Mouse (Mus musculus) embryo, embryonic 11.5 days (tissue): Measurements from ENCODE around the gene Fndc5.

Experiments
- DNase-seq: peaks from one replicate; pipeline ENCODE4 v3.0.0-alpha.2; 2012; ENCODE audit warnings: low read depth, low spot score

Fndc5 gene

GRCm38 (mm10) chr4:129122719-129123118 lies 14.1 kb upstream of the Fndc5 start:
- DNase-seq = no peak

- DNase-seq = no peak
Measured at GRCm38 (mm10) chr4:129124652-129125146, 12.1 kb upstream of the Fndc5 start.

GRCm38 (mm10) chr4:129125736-129126451 lies 10.9 kb upstream of the Fndc5 start:
- no peak for DNase-seq

- no peak for DNase-seq
Measured at GRCm38 (mm10) chr4:129128582-129129338, 8.0 kb upstream of the Fndc5 start.

- no peak for DNase-seq
Measured at GRCm38 (mm10) chr4:129129387-129129786, 7.4 kb upstream of the Fndc5 start.

GRCm38 (mm10) chr4:129130149-129130548 lies 6.7 kb upstream of the Fndc5 start:
- DNase-seq = peak; percentile 59

GRCm38 (mm10) chr4:129130755-129131303 lies 6.0 kb upstream of the Fndc5 start:
- DNase-seq = peak; percentile 51

- DNase-seq = peak; percentile 81
Measured at GRCm38 (mm10) chr4:129134799-129135585, 1.8 kb upstream of the Fndc5 start.

GRCm38 (mm10) chr4:129135637-129136036 lies 1.2 kb upstream of the Fndc5 start:
- no peak for DNase-seq

GRCm38 (mm10) chr4:129136189-129136578 lies 615 bp upstream of the Fndc5 start:
- no peak for DNase-seq

GRCm38 (mm10) chr4:129137392-129138321 lies 858 bp downstream of the Fndc5 start:
- DNase-seq = no peak

GRCm38 (mm10) chr4:129139642-129140041 lies 2.8 kb downstream of the Fndc5 start:
- DNase-seq = no peak

GRCm38 (mm10) chr4:129140808-129141207 lies 4.0 kb downstream of the Fndc5 start:
- DNase-seq = no peak

GRCm38 (mm10) chr4:129141560-129142438 lies 5.0 kb downstream of the Fndc5 start:
- no peak for DNase-seq

- no peak for DNase-seq
Measured at GRCm38 (mm10) chr4:129142439-129143045, 5.7 kb downstream of the Fndc5 start.

GRCm38 (mm10) chr4:129143509-129143908 lies 6.7 kb downstream of the Fndc5 start:
- DNase-seq = no peak

GRCm38 (mm10) chr4:129144401-129145367 lies 7.9 kb downstream of the Fndc5 start:
- DNase-seq = no peak

GRCm38 (mm10) chr4:129145411-129145810 lies 8.6 kb downstream of the Fndc5 start:
- DNase-seq = no peak
